Mouse (Mus musculus) urinary bladder, postnatal 4 days (tissue): ENCODE measurements around the gene Fnbp1.
"Not testable (repeated sequence)": the region's sequence is repeated elsewhere in the genome, so short reads cannot be mapped to it uniquely, and the experiment has no call there.

Experiments
- DNase-seq, 2 experiments: peaks; one replicate each; pipeline ENCODE4 v3.0.0; 2021 to 2022; ENCODE audit warnings: low spot score in 2 of 2

Fnbp1 gene

DNA sequence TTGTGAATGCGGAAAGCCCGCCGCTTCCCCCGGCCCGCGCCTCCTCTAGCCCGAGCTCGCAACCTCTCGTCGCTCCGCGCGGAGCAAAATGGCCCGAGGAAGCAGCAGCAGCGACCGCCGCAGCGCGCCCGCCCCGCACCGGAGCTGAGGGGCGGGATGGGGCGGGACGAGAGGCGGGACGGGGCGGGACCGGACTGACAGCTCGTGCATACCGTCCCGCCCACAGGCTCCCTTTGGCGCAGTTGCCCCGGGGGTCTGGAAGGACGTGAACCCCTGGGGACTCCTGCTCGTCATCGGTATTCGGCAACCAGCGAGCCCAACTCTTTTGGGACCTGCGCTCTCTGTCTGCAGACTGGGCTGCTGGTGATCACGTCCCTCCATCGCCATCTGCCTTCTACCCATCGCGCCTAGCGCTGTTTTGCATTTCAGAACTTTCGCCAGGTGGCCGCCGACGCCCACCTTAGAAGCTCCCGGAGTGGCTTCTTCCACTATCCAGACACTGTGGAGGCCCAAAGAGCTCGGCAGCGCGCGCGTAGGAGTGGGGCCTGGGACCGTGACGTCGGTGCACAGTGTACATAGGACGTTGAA lies at the start of gene Fnbp1:
Gene Fnbp1, minus strand, starts transcription at position 142 of the 588 bp plus-strand sequence.
- DNase-seq = peak; percentile 83 to 85

DNA sequence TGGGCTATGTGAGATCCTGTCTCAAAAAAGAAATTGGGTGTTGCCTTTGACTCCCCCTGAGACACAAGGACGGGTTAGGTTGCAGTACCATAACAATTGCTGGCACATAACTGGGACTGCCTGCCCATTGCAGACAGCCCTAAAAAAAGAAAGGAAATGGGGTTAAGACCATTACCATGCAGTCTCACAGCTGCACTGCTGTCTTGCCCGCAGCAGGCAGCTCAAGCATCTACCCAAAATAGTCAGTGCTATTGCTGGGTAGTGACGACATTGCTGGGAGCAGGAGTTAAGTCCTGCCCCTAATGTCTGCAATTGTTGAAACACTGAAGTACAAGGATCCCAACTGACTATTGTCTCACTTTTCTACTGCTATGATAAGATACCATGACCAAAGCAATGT lies 47.8 kb upstream of the Fnbp1 start:
- DNase-seq = no peak

DNA sequence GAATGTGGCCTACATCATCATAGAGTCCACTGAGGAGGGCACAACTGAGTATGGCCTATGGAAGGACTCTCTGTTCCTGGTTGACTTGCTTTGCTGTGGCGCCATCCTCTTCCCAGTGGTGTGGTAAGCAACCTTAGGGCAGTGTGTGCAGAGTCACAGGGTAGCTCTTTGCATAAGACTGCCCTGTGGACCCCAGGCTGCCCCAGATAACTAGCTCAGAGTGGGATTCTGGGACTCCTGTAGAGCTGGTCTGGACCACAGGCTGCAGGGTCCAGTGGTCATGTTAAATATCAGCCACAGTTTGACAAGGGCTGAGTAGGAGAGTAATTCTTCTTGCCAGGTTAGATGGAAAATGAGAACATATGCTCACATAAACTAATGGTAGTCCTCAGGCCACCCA lies 46.9 kb upstream of the Fnbp1 start:
- DNase-seq = no peak

DNA sequence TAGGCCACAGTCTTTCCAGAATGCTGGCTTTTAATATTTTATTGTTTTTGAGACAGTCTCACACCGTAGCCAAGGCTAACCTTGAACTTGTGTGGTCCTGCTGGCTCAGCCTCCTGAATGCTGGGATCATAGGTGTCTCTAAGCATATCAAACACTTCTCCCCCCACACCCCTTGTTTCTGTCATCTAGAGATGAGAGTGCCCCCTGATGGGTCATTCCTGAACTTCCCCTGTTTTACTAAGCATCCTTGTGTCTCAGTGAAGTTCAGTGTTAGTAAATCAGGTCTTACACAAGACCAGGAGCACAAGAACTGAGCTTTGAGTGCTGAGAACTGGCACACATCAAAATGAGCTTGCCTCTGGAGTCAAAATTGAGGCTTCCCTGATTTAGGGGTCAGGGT lies 42.0 kb upstream of the Fnbp1 start:
- no peak for DNase-seq

DNA sequence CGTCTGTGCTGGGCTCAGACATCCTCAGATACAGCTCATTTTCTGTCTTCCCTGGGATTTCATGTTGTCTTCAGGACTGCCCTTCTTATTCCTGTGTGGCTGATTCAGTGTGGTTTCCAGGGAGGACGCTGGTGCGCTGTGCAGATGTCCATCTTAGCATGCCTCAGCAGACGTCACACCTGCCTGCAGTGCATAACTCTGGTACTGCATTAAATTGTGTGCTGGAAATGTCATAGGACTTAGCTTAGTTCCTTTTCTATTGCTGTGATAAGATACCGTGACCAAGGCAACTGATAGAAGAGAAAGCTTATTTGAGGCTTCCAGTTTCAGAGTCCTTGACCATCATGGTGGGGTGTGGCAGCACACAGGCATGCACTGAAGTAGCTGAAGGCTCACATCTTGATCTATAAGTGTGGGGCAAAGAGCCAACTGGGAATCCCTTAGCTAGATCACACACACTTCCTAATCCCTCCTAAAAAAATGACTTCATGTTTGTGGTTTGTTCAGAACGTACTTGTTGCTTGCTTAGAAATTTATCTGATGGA lies 41.0 kb upstream of the Fnbp1 start:
- DNase-seq = no peak

DNA sequence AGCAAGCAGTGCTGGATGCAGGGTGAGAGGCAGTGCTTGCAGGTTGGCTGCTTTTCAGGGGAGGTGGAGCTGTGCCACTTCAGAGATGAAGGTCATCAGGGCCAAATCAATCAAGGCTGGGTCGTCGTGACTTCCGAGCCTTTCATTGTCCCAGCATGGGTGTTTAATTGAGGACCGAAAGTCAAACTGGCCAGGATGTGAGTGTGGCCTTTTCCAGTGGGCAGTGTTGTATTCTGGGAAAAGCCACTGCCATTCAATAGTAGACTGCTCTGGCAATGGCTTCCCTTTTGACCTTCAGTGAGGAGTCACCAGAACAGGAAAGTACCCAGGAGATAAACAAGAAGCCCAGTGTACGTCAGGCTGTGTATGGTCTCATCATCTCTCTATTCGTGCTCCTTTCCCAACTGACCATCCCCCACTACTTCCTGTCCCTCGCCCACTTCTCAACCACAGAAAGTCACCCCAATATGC lies 38.3 kb upstream of the Fnbp1 start:
- DNase-seq = no peak

DNA sequence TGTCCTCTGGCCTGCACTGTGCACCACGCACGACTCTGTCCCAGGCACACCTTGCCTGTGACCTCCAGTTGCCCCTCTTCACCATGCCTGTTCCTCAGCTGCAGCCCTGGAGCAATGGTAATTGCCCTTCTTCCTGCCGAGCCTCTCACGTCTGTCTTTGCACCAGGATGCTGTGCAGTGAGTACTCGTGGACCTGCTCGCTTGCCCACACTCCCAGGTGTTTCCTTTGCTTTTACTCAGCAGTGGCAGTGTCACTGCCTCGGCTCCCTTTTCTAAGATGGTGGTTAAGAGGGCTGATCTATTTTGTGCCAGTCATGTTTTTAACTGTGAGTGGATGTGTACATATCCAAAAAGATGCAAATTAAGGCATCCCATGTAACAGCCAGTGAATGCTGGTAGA lies 37.7 kb upstream of the Fnbp1 start:
- no peak for DNase-seq

DNA sequence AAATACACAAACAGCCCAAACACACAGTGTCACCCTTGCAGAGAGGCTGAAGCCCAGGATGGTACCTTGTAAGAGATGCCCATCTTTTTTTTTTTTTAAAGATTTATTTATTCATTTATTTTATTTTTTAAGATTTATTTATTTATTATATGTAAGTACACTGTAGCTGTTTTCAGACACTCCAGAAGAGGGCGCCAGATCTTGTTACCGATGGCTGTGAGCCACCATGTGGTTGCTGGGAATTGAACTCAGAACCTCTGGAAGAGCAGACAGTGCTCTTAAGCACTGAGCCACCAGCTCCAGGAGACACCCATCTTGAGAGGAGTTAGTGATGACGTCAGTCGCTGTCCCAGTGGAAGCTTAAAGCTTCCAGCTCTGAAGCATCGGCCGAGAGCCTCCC lies 36.8 kb upstream of the Fnbp1 start:
- DNase-seq = not testable (repeated sequence)

DNA sequence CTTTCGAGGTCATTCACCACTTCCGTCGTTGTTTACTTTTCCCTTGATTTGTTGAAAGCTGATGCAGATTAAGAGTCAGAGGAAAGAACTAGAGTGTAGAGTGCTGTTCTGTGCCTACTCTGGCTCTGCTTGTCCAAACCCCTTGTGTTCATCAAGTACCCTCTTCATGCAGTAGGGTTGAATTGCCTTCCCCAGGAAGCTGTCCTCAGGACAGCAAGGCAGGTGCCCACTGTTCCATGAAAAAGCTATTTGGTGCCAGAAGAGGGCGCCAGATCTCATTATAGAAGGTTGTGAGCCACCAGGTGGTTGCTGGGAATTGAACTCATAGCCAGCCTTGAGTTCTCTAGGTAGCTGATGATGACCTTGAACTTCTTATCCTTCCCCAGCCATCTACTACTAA lies 31.5 kb upstream of the Fnbp1 start:
- no peak for DNase-seq

DNA sequence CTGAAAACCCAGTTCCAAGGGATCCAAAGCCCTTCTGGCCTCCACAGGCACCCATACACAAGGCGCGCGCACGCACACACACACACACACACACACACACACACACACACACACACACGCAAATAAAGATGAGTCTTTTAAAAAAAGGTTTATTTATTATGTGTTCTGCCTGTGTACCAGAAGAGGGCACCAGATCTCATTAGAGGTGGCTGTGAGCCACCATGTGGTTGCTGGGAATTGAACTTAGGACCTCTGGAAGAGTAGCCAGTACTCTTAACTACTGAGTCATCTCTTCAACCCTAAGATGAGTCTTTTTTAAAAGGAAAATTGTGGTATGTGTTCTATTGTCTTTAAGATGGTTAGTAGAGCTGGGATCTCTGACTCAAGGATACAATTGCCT lies 30.7 kb upstream of the Fnbp1 start:
- DNase-seq = no peak

DNA sequence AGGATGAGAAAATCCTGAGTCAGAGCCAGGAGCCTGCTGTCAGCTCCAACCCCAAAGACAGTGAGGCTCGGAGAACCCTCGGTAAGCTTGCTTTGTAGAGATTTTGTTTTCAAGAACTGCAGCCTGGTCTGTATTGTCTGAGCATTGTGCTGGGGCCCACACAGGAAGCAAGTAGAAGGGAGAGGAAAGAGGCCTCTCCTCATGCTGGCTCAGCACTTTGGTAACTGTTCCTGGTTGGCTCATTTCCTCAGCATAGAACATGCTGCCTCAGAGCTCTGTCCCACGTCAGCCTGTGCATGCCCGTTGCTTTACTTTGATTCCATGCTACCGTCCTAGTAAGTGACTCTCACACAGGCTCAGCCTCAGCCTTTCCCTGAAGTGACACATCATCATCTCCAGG lies 30.2 kb upstream of the Fnbp1 start:
- no peak for DNase-seq

DNA sequence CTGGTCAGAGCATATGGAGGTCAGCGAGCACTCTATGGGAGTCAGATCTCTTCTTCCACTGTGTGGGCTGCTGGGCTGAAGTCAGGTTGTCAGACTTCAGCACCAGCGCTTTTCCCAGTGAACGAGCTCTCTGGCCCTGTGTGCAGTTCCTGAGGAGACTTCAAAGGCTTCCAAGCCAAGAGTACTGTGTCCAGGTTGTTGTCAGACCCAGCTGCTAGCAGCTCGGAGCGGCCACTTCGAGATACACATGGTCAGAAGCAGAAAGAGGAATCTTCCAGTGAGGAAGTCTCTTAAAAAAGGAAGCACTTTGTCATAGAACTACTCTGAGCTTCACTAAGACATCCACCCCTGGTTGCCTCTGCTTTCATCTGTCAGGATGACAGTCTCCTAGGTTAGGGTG lies 28.4 kb upstream of the Fnbp1 start:
- DNase-seq = no peak

DNA sequence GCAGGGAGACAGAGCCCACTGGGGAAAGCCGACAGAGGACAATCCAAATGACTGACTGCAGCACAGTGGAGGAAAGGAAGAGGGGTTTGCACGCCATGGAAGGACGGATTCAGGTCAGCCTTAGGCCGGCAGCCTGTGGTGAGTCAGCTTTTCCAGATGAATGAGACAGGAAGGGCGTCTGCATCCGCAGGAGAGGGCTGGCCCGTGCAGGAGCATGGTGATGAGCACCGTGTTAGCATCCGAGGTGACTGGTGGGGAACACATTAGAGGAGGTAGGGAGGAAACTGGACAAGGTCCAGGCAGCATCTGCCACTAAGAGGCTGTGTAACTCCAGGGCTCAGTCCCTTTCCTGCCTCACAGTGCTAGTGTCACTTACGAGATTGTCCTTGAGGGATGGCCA lies 27.2 kb upstream of the Fnbp1 start:
- no peak for DNase-seq

DNA sequence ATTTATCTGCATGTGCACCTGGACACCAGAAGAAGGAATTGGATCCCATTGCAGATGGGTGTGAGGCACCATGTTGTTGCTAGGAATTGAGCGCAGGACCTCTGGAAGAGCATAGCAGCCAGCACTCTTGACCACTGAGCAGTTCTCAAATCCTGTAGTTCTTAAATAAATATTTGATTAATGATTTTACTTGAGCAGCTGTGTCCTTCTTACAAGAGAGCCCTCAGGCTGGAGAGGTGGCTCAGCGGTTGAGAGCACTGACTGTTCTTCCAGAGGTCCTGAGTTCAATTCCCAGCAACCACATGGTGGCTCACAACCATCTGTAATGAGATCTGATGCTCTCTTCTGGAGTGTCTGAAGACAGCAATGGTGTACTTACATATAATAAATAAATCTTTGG lies 25.8 kb upstream of the Fnbp1 start:
- DNase-seq = not testable (repeated sequence)

DNA sequence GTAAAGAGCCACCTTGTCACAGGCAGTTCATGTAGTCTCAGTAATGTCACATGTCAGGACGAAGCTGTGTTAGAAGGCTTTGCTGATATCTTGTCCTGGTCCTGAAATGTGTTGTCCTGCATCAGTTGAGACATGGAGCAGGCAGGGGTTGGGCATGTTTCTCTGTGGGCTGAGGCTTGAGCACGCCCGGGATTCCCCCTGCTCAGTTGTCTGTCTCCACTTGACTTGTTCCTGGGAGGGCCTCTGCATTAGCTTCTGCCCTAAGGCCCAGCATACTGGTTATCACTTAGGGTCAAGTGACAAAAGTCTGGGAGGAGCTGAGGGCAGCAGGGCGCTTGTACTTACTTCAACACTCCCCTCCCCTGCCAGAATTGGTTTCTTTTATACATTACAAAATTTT lies 23.7 kb upstream of the Fnbp1 start:
- DNase-seq = no peak

DNA sequence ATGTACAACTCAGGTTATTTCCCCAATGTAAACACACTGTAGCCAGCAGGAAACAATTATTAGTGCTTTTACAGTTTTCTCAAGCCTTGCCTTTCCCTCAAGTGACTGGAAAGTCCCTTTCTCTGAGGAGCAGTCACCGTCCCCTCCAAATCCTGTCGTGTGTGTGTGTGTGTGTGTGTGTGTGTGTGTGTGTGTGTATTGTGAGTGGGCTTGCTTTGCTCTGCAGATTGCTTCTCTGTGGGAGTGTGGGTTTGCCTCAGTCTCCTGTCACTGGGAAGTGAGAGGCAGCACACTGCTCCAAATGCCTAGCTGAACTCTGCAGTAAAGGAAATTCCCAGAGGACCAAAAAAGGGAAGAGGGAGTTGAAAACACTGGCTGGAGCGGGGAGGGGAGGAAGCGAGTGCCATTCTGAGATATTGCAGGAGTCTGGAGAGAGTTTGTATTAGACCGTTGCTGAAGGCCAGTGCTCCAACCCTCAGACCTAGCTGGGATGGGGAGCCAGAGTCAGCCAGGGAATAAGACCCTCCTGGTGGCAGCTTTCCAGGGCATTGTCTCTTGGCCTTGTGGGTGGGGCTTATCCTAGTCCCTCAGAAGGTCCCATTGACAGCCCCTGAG lies 23.1 kb upstream of the Fnbp1 start:
- peak in 1 of 2 experiments; percentile 31 for DNase-seq

DNA sequence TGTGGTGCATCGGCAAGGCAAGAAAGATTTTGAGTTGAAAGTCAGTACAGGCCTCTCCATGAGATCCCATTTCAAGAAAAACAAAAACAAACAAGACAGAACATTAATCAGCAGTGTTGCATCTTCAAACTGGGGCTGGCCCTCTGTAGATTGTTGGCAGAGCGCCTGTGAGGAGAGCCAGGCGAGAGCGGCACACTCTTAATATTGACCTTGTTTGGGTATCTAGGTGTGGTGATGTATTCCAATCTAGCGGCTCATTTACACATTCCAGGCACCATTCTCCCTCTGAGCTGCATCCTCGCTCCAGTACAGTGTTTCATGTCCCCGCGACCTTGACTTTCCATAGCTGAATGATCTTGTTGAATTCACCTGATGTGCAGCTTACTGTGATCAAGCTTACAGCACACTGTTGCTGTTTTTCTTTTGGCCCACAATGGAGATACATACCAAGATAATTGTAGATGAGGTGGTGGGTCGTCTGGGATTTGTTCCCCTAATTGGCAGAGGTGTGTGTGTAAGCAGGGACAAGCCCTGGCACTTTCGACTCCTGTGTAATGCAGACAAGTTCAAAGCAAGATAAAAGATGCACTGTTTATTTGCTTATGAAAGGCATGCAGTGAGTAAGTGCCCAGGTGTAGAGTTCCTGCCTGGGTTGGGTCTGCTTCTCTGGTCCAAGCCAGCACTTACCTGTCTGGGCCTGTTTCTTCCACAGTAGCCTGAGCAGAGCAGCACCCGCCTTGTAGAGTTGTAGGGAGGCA lies 21.7 kb upstream of the Fnbp1 start:
- DNase-seq = no peak

DNA sequence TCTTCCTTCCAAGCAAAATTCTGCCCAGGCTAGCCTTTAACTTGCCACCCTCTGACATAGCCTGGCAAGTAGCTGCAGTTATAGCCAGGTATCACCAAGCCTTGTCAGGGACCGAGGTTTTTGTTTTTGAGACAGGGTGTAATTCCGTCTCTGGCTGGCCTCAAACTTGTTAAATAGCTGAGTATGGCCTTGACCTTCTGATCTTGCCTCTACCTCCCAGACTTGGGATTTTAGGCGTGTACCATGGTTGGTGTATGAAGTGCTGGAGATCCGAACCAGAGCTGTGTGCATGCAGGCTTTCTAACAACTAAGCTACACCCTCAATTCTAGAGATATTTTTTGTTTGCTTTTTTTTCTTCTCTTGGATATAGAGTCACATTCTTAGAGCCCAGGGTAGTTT lies 19.8 kb upstream of the Fnbp1 start:
- DNase-seq = no peak

DNA sequence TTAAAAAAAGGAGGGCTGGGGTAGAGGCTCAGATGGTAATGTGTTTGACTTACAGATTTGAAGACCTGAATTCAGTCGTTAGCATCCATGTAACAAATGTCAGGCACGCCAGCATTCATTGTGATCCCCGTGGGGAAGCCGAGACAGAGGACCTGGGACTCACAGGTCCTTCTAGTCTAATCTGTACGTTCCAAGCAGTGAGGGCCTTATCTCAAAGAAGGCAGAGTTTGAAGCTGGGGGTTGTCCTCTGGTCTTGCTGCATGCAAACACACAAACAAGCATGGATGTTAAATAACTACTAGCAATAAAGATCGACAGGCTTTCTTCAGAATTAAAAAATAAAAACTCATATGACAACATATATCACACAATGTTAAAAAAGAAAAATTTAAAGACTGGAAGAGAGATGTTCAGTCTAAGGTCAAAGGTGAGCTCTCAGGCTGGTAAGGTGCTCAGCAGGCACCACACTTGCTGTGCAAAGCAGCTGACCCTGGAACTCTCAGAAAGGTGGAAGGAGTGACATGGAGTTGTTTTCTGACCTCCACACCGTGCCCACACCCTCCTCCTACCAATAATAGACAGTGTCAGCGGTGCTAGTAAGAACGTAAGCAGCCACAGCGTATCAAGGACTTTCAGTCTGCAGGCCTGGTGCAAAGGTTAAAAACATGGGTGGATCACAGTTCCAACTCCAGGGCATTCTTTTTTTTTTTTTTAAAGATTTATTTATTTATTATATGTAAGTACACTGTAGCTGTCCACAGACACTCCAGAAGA lies 18.5 kb upstream of the Fnbp1 start:
- no peak for DNase-seq

DNA sequence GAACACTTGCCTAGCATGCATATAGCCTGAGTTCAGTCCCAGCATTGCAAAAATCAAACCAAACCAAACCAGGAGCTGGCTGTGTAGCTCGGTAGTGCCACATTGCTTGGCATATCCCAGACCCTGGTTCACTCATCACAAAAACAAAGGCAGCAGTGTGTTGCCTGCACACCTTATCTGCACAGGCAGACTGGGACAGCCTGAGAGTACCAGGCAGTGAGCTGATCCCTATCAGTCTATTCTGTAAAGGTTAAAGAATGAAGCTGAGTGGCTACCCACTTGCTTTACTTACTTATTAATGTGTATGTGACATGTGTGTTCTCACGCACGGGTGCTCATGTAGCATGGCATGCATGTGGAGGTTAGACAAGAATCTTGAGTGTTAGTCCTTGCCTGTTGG lies 15.0 kb upstream of the Fnbp1 start:
- no peak for DNase-seq

DNA sequence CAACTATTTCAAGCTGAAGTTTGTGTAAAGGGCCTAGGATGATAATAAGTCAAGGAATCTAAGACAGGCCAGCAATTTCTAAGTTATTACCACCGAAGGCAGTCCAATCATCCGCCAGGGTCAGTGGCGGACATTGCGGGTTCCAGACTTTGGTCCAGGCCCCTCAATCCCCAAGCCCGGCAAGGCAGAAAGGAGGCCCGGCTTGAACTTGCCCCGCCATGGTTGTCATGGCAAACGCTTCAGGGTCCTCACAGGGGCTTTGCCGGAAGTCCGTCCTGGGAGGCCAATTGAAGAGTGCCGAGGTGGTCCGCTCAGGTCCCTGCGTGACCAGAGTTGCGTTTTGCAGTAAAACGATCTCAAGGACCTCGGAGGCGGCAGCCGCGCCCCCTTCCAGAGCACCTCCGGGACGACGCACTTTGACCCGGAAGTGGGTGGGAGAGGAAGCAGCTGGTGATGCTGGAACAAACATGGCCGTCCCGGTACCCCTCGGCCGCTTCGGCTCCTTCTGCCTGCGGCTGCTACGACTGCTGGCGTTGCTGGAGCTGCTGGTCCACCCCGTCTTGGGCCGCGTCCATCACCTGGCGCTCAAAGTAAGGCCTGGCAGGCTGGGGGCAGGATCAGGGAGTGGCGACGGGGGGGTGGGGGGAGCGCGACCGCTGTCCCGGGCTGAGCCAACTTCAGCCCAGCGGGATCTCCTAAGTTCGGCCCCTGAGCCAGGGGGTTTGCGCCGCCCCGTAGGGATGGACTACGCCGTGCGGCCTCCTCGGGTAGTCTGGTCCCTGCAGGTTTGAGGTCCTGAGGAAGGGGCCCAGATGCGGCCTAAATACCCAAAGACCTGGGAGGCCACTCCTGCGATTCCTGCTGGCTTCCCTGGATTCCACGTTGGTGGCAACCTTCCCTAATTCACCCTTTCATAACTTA lies 10.3 kb upstream of the Fnbp1 start, which contains the start of gene Gpr107:
Gene Gpr107, plus strand, starts transcription at position 425 of the 921 bp plus-strand sequence.
- DNase-seq = peak; percentile 76 to 81
